Mouse (Mus musculus) intestine, postnatal 0 days (tissue): ENCODE data around the gene Olfr279. TPM values are rescaled to one million over a fixed set of nuclear protein-coding genes. Genes with fewer than 3 reads are reported as not detected.

Experiments
- ATAC-seq: fragments of 200-750 bp; cut with Nextera tagmentation; 2 replicates; pipeline ENCODE4 v1.8.0; 2017; ENCODE audit warnings: mild to moderate bottlenecking, moderate TSS enrichment, moderate library complexity
- H3K27ac ChIP-seq: fragments of 300-500 bp; sonication (generic); 2 replicates; pipeline ENCODE4 v1.5.1; 2014; ENCODE audit warnings: mild to moderate bottlenecking, low read depth, low read length, moderate library complexity
- H3K27me3 ChIP-seq: fragments of 300-500 bp; sonication (generic); replicated peaks from 2 replicates; pipeline ENCODE4 v1.6.1; 2014; ENCODE audit warnings: low read length, mixed read lengths; ENCODE audit not compliant: control insufficient read depth, insufficient read depth
- H3K36me3 ChIP-seq: fragments of 300-500 bp; sonication (generic); 2 replicates; pipeline ENCODE4 v1.6.1; 2014; ENCODE audit warnings: mild to moderate bottlenecking, moderate library complexity; ENCODE audit not compliant: control insufficient read depth, insufficient read depth
- H3K4me1 ChIP-seq: fragments of 300-500 bp; sonication (generic); replicated peaks from 2 replicates; pipeline ENCODE4 v1.6.1; 2014; ENCODE audit warnings: antibody characterized with exemption, low read length, mixed read lengths; ENCODE audit not compliant: control insufficient read depth, insufficient read depth
- H3K4me2 ChIP-seq: fragments of 300-500 bp; sonication (generic); replicated peaks from 2 replicates; pipeline ENCODE4 v1.6.1; 2014; ENCODE audit warnings: low read depth, mild to moderate bottlenecking, moderate library complexity
- H3K4me3 ChIP-seq: fragments of 300-500 bp; sonication (generic); 2 replicates; pipeline ENCODE4 v1.5.1; 2014; ENCODE audit warnings: low read depth, low read length
- H3K9ac ChIP-seq: fragments of 300-500 bp; sonication (generic); 2 replicates; pipeline ENCODE4 v1.6.1; 2014; ENCODE audit warnings: mild to moderate bottlenecking, low read depth, low read length
- H3K9me3 ChIP-seq: fragments of 300-500 bp; sonication (generic); 2 replicates; pipeline ENCODE4 v1.6.1; 2016; ENCODE audit warnings: mixed run types; ENCODE audit not compliant: control insufficient read depth
- CTCF ChIP-seq: sonication (generic); IDR thresholded peaks from 2 replicates; pipeline ENCODE4 v1.5.1; 2016; ENCODE audit warnings: low read depth, mild to moderate bottlenecking, control low read depth, antibody characterized with exemption, moderate library complexity
- WGBS: fragments of 180-500 bp; shearing (Covaris S2); extraction: QIAGEN DNeasy Blood & Tissue Kit; methylation state at CpG from one replicate; pipeline ENCODE4 v1.1.7; 2014; 5-methylcytosine and 5-hydroxymethylcytosine counted together
- polyA plus RNA-seq: library from polyadenylated mRNA; unstranded; fragments of >200 nt; fragmentation: Nextera tagmentation; extraction: Ambion mirVana; gene quantifications from 2 replicates; pipeline ENCODE4 v1.2.1, GENCODE M21; 2015

Gene Olfr279
- not detected in 2 replicates for polyA plus RNA-seq

GRCm38 (mm10) chr15:98492102-98492501 is at the start of gene Olfr279:
Gene Olfr279 (plus strand): TSS chr15:98492402.
- WGBS: 56% methylated on average over 4 of the region's 4 CpGs
- no peaks in the 10 kb centered on the region for H3K36me3 ChIP-seq
- no peaks in the 10 kb centered on the region for H3K27me3 ChIP-seq
- H3K9ac ChIP-seq: no peak within 1 kb of the TSS
- H3K4me3 ChIP-seq: no peak within 1 kb of the TSS
- ATAC-seq: no peak
- no peaks in the 10 kb centered on the region for H3K4me1 ChIP-seq
- no peaks in the 10 kb centered on the region for H3K9me3 ChIP-seq
- no peak within 1 kb of the TSS for H3K4me2 ChIP-seq
- TF ChIP-seq CTCF: no peak
- H3K27ac ChIP-seq: no peak within 1 kb of the TSS

- Histone ChIP-seq H3K27me3 (no peaks in the 10 kb centered on the region), H3K36me3 (no peaks in the 10 kb centered on the region), H3K4me3 (no peak overlapping the region), H3K9ac (no peak overlapping the region), H3K4me2 (no peak overlapping the region), H3K4me1 (no peaks in the 10 kb centered on the region), H3K9me3 (no peaks in the 10 kb centered on the region), H3K27ac (no peak overlapping the region)
- no peak for ATAC-seq
- WGBS: 74% methylated on average over 3 of the region's 3 CpGs
- no peak for TF ChIP-seq CTCF
These were observed 47.6 kb upstream of the Olfr279 start for GRCm38 (mm10) chr15:98444561-98444960.

GRCm38 (mm10) chr15:98448521-98448920 is 43.7 kb upstream of the Olfr279 start:
- TF ChIP-seq CTCF: no peak
- no peaks in the 10 kb centered on the region for H3K4me1 ChIP-seq
- H3K4me2 ChIP-seq: no peak overlapping the region
- H3K9ac ChIP-seq: no peak overlapping the region
- no peaks in the 10 kb centered on the region for H3K9me3 ChIP-seq
- no peak overlapping the region for H3K27ac ChIP-seq
- 62% methylated on average over 4 of the region's 4 CpGs for WGBS
- no peak for ATAC-seq
- H3K36me3 ChIP-seq: no peaks in the 10 kb centered on the region
- no peaks in the 10 kb centered on the region for H3K27me3 ChIP-seq
- no peak overlapping the region for H3K4me3 ChIP-seq

- no peak within 1 kb of the TSS for H3K4me2 ChIP-seq
- H3K27me3 ChIP-seq: no peaks in the 10 kb centered on the region
- no peak within 1 kb of the TSS for H3K9ac ChIP-seq
- H3K4me1 ChIP-seq: 0 out of 2 replicates have a peak, but pooled peaks cover 3% of the 10 kb centered on the region
- no peak for TF ChIP-seq CTCF
- H3K4me3 ChIP-seq: no peak within 1 kb of the TSS
- no peak within 1 kb of the TSS for H3K27ac ChIP-seq
- H3K36me3 ChIP-seq: no peaks in the 10 kb centered on the region
- ATAC-seq: no peak
- 89% methylated on average over 7 of the region's 7 CpGs for WGBS
- no peaks in the 10 kb centered on the region for H3K9me3 ChIP-seq
These were observed 39.9 kb upstream of the Olfr279 start, which contains the start of gene Olfr281 for GRCm38 (mm10) chr15:98452288-98452687. Gene Olfr281 (plus strand): TSS chr15:98452588.

- Histone ChIP-seq H3K9ac (no peak within 1 kb of the TSS), H3K9me3 (no peaks in the 10 kb centered on the region), H3K4me3 (no peak within 1 kb of the TSS), H3K4me1 (no peaks in the 10 kb centered on the region), H3K36me3 (no peaks in the 10 kb centered on the region), H3K27ac (no peak within 1 kb of the TSS), H3K27me3 (0 out of 2 replicates have a peak, but pooled peaks cover 10% of the 10 kb centered on the region), H3K4me2 (no peak within 1 kb of the TSS)
- TF ChIP-seq CTCF: no peak
- 86% methylated on average over 4 of the region's 4 CpGs for WGBS
- ATAC-seq: no peak
These were observed 22.6 kb upstream of the Olfr279 start, which contains the start of gene OR5BS1P for GRCm38 (mm10) chr15:98469596-98469995. Gene OR5BS1P (plus strand): TSS chr15:98469896.

- WGBS: 93% methylated on average over 13 of the region's 13 CpGs
- no peak for TF ChIP-seq CTCF
- H3K27ac ChIP-seq: no peak overlapping the region
- 0 out of 2 replicates have a peak, but pooled peaks cover 7% of the 10 kb centered on the region for H3K27me3 ChIP-seq
- no peaks in the 10 kb centered on the region for H3K36me3 ChIP-seq
- H3K4me2 ChIP-seq: no peak overlapping the region
- H3K4me1 ChIP-seq: no peaks in the 10 kb centered on the region
- no peaks in the 10 kb centered on the region for H3K9me3 ChIP-seq
- ATAC-seq: no peak
- no peak overlapping the region for H3K4me3 ChIP-seq
- no peak overlapping the region for H3K9ac ChIP-seq
These were observed 20.7 kb upstream of the Olfr279 start for GRCm38 (mm10) chr15:98471539-98471938.

GRCm38 (mm10) chr15:98474958-98475357 is 17.2 kb upstream of the Olfr279 start:
- no peak for ATAC-seq
- H3K36me3 ChIP-seq: no peaks in the 10 kb centered on the region
- 73% methylated on average over 10 of the region's 10 CpGs for WGBS

More at GRCm38 (mm10) chr15:98474958-98475357, 17.2 kb upstream of the Olfr279 start:
- Histone ChIP-seq H3K4me2 (no peak overlapping the region), H3K27ac (no peak overlapping the region), H3K4me3 (no peak overlapping the region), H3K9ac (no peak overlapping the region), H3K4me1 (no peaks in the 10 kb centered on the region), H3K9me3 (no peaks in the 10 kb centered on the region), H3K27me3 (0 out of 2 replicates have a peak, but pooled peaks cover 10% of the 10 kb centered on the region)
- no peak for TF ChIP-seq CTCF
